Mouse (Mus musculus): ENCODE measurements around the gene Arsb.
A peak's percentile ranks its signal among the peaks of the same experiment; 100 is the strongest.
"Not testable (repeated sequence)": the region's sequence is repeated elsewhere in the genome, so short reads cannot be mapped to it uniquely, and the experiment has no call there.

Gene Arsb

GRCm38 (mm10) chr13:93792945-93793642, 21.7 kb downstream of the Arsb start:
- DNase-seq: peak; percentile 64

- DNase-seq: no peak
Measured at GRCm38 (mm10) chr13:93793643-93794182, 22.3 kb downstream of the Arsb start.

DNA sequence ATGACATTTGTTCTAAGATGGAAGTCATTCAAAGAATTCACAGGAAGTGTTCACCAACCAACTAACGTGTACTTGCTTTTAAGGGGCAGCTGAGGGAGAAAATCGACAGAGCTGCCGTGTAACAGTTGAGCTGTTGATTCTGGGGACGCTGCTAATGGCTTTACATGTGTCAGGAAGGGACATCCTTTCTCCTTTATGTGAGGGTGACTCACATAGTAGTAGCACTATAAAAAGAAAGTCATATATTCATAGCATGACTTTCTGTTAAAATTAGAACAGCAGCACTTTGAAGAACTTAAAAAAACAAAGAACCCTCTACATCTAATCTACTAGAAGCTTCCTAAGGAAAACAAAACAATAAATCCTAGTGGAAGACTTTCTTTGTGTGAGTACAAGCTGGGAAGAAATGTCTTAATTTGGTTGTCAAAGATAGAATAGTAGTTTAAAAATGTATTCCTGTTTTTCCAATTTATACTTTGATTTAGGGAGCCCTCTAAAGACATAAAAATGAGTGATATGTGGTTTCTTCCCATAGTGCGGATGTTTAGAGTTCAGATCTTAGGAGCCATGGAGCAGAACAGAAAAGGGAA, 25.7 kb downstream of the Arsb start:
- no peak for DNase-seq

GRCm38 (mm10) chr13:93810311-93810710, 38.9 kb downstream of the Arsb start:
- DNase-seq: not testable (repeated sequence)

DNA sequence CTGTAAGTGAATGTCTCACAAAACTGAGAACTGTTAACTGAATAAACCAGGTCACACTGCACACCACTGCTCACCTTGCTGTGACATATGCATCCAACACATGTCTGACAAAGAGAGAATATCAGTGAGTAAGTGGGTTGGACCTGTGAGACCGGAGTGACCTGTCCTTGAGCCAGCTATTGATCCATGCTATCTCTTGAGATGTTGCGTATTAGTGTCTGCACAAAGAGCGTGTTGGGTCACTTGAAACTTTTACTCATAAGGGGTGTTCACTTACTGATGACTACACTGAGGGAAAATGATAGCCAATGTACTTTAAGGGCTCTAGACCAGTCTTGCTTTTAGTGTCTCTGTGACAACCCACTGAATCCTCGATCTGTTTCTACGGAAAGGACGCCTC, 42.7 kb downstream of the Arsb start:
- no peak for DNase-seq

DNA sequence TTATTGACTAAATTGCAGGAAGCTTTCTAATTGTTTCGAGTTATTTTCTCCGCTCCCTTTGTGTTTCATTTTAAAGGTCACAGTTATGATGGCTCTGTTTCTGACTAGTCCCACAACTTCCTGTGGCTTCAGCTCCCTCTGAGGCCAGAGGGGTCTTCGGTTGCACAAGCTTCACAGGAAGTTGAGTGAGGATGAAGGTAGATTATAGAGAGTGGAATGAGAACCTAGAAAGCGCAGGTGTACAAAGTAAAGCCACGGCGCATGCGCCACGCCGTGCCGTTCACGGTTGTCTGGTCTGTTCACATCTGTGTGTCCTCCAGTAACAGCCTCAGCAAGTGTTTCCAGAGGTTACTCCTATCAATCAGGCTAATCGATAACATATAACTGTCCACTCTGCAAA, 43.2 kb downstream of the Arsb start:
- no peak for DNase-seq

DNA sequence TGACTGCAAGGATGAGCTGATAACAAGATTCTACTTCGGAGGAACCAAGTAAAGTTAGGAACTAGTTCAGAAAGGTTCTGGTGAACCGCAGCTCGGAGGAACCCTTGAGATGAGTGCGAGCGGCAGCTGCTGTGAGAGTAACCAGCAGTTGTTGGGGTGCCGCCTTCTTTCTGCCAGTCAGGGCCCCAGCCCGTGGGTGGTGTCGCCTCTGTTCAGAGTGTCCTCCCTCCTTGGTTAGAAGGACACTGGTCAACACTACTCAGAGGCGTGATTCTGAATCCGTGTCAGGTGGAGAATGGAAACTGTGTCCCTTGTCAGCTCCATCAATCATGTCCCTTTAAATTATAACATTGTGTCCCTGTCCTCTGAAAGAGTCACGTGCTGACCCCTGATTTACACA, 43.7 kb downstream of the Arsb start:
- no peak for DNase-seq

DNA sequence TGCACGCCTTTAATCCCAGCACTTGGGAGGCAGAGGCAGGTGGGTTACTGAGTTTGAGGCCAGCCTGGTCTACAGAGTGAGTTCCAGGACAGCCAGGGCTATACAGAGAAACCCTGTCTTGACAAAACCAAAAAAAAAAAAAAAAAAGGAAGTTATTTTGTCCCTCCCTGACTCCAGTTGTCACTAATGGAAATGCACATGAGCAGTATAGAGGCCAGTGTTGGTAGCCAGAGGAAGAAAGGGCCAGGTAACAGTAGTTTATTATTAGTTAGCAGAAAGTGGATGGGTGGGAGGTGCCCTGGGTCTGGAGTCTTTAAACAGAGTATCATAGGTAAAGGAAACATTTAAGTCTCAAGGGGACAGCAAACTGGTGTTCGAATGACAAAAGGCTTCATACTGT, 44.7 kb downstream of the Arsb start:
- no peak for DNase-seq

- DNase-seq: no peak
Measured at GRCm38 (mm10) chr13:93816688-93817331, 45.4 kb downstream of the Arsb start.

- no peak for DNase-seq
Measured at GRCm38 (mm10) chr13:93820173-93820572, 48.7 kb downstream of the Arsb start.

DNA sequence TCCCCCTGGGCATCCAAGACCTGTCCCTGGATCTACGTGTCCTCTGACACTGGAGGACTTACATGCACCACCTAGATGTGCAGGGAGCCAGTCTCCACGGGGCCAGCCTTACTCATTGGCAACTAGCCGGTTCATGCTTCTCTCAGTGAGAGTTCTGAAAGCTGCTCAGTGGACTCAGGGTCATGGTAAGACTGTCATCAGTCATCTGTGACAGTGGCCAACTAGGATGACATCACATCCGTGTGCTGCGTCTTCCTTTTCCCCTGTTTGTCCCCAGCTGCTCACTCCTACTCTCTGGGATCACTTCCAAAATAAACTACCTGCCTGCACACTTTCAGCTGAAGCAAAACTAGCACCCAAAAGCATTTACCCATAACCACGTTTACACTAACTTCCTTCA, 50.6 kb downstream of the Arsb start:
- DNase-seq: peak; percentile 57

DNA sequence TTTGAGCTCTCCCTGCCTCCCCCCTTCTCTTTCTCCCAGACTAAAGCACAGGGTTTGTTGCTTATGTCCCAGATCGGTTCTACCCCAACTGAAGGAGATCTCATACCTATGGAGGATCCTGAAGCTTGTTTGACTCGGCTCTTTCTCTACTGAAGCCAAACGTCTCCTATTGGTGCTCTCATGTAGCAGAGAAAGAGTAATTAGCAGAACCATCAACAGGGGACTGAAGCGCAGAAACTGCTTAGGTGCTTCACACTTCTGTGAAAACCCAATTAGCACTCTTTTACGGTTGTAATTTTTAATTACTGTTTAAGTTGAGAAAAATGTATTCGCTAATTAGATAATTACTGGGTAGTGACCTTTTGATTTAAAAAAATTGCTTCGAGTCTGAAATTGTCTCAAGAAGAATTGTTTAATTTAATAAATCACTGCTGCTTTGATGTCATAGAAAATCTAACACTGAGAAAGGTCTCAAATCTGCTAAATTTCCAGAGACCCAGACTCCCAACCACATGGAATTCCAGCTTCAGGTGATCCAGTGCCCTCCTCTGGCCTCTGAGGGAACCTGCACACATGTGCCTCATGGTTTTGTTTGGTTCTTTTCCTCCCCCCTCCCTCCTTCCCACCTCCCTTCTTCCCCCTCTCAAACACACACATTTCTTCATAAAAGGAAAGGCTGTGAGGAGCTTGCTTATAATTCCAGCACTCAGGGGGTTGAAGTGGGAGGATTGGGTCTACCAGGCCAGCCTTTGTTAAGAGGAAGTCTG, 54.5 kb downstream of the Arsb start:
- DNase-seq: no peak

- no peak for DNase-seq
Measured at GRCm38 (mm10) chr13:93827745-93828144, 56.3 kb downstream of the Arsb start.

GRCm38 (mm10) chr13:93829565-93830293, 58.3 kb downstream of the Arsb start:
- DNase-seq: no peak

GRCm38 (mm10) chr13:93830294-93830645, 58.8 kb downstream of the Arsb start:
- no peak for DNase-seq

DNA sequence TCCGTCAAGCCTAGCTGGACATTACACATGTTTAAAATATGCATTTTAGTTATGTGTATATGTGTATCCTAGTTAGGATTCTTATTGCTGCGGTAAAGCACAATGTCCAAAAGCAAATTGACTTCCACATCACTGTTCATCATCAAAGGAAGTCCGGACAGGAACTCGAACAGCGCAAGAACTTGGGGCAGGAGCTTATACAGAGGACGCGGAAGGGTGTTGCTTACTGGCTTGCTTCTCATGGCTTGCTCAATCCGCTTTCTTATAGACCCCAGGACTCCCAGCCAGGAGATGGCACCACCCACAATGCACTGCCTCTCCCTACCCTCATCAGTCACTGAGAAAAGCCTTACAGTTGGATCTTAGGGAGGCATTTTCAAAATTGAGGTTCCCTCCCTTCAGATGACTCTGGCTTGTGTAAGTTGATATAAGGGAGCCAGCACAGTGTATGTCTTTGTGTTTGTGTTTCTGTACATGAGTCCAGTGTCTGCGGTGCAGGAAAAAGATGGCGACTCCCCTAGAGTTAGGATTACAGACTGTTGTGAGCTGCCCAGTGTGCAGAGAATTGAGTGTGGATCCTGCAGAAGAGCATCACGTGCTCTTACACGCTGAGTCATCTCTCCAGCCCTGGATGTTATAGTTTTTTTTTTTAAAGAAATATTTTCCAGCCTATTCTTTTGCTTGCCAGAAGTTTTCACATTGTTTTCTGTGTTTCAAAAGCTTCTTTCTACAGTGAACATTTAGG, 66.2 kb downstream of the Arsb start:
- DNase-seq: no peak

DNA sequence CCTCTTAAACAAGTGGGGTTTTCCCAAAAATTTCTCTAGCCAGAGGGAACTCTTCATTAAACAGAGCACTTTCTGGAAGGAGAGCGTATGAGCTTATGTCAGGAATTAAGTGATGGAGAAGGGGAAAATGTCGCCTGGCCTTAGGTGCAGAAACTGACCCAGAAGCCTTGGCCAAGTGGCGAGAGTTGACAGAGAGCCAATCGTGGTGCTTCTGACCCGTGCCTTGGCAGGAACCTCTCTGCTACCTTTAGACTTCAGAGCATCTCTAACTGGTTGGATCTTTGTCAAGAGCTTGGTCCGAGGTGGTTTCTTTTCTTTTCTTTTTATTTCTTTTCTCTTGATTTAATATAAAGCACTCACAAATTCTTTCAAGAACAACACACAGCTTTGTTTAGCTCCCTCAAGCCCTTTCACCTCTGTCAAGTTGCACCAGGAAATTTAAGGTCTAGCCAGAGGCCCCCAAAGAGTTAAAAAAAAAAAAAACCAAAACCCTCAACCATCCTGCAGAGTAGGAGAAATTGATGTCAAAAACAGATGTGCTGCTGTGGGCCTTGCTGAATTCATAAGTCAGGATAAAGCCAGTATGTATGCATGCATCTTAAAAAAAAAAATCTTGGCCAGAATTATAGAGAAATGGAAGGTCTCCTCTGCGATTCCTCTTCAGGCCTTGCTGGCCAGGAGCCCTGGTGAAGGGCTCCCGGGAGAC, 67.2 kb downstream of the Arsb start:
- DNase-seq: peak; percentile 54

DNA sequence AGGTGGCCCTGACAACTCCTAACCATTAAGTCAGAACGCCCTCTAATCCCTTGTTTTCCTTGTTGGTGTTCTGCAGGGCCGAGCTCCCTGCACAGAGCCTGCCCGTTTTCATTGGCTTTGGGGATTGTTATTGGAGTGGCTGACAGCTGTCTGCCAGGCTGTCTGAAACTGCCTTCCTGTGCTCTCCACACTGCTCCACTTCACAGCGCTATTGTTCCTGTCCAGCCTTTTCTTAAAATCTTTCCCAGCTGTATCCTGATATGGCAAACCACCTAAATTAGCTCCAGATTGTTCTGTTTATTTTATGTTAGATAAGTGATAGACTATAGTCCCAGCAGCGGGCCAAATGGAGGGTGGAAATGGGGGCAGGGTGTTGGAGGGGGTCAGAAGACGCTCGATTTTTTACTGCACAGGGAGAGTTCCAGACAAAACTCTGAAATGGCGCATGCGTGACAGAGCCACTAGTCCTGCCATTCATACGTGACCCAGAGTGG, 67.8 kb downstream of the Arsb start:
- DNase-seq: no peak

DNA sequence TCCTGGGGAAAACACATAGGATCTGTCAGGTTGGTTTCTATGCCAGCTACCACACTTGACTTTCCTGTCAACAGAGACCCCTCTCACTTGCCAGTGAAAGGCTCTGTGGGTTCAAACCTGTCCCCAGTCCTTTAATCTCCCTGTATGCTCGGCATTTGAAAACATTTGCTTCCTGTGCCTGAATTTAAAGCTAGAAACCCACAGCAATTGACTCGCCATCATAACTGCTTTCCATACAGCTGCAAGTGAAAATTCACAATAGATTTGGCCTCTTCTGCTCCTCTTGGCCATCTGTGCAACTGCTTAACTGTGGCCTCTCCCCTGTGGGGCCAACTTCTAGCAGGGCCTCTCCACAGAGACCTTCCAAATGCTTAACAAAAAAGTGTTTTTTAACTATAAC, 68.3 kb downstream of the Arsb start:
- DNase-seq: no peak

DNA sequence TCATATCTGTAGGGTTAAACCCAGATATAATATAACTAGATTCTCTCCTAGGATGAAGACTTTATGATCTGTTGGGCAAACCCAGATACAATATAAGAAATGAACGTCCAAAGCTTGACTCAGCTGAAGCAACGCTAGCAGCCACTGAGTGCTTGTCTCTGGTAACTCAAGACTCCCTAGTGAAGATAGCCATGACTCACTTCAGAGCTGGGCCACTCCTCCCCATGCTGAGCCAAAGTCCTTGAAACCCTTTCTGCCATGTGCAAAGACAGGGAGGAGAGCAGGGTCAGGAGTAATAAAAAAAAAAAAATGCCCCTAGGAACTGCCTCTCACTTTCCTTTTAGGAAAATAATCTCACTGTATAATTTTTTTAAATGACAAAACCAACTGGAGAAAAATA, 68.7 kb downstream of the Arsb start:
- no peak for DNase-seq

DNA sequence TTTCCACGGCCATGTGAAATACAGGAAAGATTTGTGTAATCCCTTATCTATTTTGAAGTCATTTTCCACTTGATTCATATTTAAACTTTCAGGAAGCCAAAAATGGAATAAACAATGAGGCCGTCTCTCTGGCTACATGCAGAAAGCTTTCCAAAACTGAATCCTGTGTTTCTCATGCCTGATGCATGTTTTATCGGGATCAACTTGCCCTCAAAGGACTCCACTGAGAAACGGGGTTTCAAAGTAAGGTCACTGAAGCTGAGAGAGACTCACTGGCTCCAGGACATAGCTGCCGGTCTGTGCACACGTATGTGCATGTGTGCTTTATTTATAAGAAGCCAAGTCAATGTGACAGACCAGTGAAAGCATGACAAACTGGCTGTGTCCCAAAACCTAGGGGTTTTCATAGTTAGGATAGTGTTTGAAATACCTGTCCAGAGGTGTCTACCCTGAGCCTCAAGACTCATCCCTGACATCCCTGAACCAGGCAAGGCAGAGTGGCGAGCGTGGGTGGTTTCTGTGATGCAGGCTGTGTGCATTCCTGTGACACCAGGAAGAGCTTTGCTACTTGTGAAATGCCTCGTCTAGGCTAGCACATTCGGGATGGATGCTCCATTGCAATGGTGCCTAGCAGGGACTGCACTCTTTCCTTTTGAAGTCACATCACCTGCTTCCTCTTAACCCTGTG, 75.5 kb downstream of the Arsb start:
- DNase-seq: no peak
